Mouse (Mus musculus) ES-Bruce4 (cell line): Measurements from ENCODE around the gene Sh3tc1. TPM values are rescaled to one million over a fixed set of nuclear protein-coding genes. Genes with fewer than 3 reads are reported as not detected.

Source experiments
- H3K27ac ChIP-seq: 2 replicates; pipeline ENCODE4 v1.5.1; 2012; ENCODE audit warnings: low read length, inconsistent platforms; ENCODE audit not compliant: insufficient read depth
- H3K27me3 ChIP-seq: 2 replicates; pipeline ENCODE4 v1.6.1; 2012; ENCODE audit warnings: mild to moderate bottlenecking, low read length, inconsistent platforms; ENCODE audit not compliant: control insufficient read depth, poor library complexity, insufficient read depth, severe bottlenecking
- H3K36me3 ChIP-seq: 2 replicates; pipeline ENCODE4 v1.6.1; 2012; ENCODE audit warnings: inconsistent platforms, mild to moderate bottlenecking, low read length, moderate library complexity; ENCODE audit not compliant: control insufficient read depth, poor library complexity, insufficient read depth, severe bottlenecking
- H3K4me1 ChIP-seq: one replicate; pipeline ENCODE4 v1.8.1; 2011; ENCODE audit warnings: low read length; ENCODE audit not compliant: control insufficient read depth, insufficient read depth
- H3K4me3 ChIP-seq: 2 replicates; pipeline ENCODE4 v1.5.1; 2011; ENCODE audit warnings: low read depth, mild to moderate bottlenecking, low read length
- H3K9ac ChIP-seq: 2 replicates; pipeline ENCODE4 v1.6.1; 2012; ENCODE audit warnings: low read depth, mild to moderate bottlenecking, inconsistent platforms; ENCODE audit not compliant: poor library complexity, severe bottlenecking
- H3K9me3 ChIP-seq: replicated peaks from 2 replicates; pipeline ENCODE4 v1.6.1; 2012; ENCODE audit warnings: mild to moderate bottlenecking, low read length, inconsistent platforms; ENCODE audit not compliant: control insufficient read depth, poor library complexity, insufficient read depth, severe bottlenecking
- CTCF ChIP-seq: IDR thresholded peaks from one replicate; pipeline ENCODE4 v1.8.1; 2011; ENCODE audit warnings: low read depth, low read length
- EP300 ChIP-seq: IDR thresholded peaks from 2 replicates; pipeline ENCODE4 v1.6.1; 2011; ENCODE audit warnings: low read depth, low read length; ENCODE audit not compliant: insufficient read depth
- POLR2A ChIP-seq: IDR thresholded peaks from one replicate; pipeline ENCODE4 v1.8.1; 2011; ENCODE audit warnings: low read length; ENCODE audit not compliant: insufficient read depth
- polyA plus RNA-seq: library from polyadenylated mRNA; stranded (reverse); fragments of >200 nt; gene quantifications from 2 replicates; pipeline ENCODE4 v1.2.4, GENCODE M21; 2011; ENCODE audit warnings: low read depth; ENCODE audit not compliant: missing spikeins, insufficient read depth, insufficient read length

Sh3tc1 gene
- polyA plus RNA-seq, 1 experiment, result 3.6 TPM

DNA sequence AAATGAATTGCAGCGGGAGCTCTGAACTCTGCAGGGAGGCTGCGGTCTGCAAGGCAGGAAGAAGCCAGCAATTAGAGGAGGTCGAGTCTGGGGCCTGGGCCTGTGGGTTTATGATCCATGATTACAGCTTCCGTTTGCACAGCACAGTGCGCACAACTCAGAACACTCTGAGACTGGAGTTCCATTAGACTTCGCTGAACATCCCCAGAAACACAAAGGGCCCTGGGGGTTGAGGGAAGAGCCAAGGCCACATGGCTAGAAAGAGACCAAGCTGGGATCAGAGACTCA, 34.3 kb upstream of the Sh3tc1 start:
- no peaks in the 10 kb centered on the region for H3K36me3 ChIP-seq
- no peaks in the 10 kb centered on the region for H3K27me3 ChIP-seq
- peaks cover 10% of the 10 kb centered on the region for H3K4me1 ChIP-seq
- no peak overlapping the region for H3K4me3 ChIP-seq
- no peaks in the 10 kb centered on the region for H3K9me3 ChIP-seq
- H3K9ac ChIP-seq, result no peak overlapping the region
- no peak overlapping the region for H3K27ac ChIP-seq
- TF ChIP-seq EP300 (no peak), CTCF (no peak), POLR2A (no peak)

DNA sequence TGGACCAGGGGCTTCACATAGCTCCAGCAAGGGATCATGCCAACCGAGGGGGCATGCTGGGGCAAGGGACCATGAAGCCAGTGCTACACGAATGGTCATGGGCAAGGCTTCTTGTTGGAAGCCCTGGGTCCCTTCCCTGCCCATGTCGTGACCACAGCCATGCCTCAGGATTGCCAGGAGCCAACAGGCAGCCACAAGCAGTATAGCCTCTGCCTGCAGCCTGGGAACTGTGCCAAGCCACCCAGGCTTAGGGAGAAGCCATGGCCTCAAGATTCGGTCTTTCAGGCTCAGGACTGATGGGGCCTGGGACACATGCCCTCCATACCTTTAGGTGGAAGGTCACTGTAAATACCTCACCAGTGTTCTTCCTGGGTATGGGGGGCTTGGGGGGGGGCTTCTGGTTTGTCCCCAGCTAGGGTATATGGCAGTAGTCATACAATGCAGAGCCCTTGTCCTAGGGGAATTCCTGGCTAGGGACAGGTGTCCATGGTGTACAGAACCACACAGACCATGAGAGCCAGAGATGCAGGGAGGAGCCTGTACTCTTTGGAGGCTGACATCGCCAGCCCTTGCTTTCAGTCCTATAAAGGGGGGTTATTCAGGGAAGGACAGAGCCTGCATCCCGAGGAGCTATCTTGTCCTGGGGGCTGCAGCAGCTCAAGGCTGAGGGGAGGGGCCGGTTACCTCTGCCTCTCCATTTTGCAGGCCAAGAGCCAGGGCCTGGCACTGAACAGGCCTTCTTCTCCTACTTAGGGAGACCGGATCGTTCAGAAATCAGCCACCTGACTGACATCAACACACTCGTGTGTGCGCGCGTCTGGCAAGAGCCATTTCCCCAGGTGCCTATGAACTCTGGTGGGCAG, 33.7 kb upstream of the Sh3tc1 start:
- no peaks in the 10 kb centered on the region for H3K36me3 ChIP-seq
- H3K4me3 ChIP-seq, result no peak overlapping the region
- H3K4me1 ChIP-seq, result peaks cover 10% of the 10 kb centered on the region
- TF ChIP-seq EP300, result no peak
- H3K9ac ChIP-seq, result no peak overlapping the region
- no peak overlapping the region for H3K27ac ChIP-seq
- no peaks in the 10 kb centered on the region for H3K27me3 ChIP-seq
- no peaks in the 10 kb centered on the region for H3K9me3 ChIP-seq

DNA sequence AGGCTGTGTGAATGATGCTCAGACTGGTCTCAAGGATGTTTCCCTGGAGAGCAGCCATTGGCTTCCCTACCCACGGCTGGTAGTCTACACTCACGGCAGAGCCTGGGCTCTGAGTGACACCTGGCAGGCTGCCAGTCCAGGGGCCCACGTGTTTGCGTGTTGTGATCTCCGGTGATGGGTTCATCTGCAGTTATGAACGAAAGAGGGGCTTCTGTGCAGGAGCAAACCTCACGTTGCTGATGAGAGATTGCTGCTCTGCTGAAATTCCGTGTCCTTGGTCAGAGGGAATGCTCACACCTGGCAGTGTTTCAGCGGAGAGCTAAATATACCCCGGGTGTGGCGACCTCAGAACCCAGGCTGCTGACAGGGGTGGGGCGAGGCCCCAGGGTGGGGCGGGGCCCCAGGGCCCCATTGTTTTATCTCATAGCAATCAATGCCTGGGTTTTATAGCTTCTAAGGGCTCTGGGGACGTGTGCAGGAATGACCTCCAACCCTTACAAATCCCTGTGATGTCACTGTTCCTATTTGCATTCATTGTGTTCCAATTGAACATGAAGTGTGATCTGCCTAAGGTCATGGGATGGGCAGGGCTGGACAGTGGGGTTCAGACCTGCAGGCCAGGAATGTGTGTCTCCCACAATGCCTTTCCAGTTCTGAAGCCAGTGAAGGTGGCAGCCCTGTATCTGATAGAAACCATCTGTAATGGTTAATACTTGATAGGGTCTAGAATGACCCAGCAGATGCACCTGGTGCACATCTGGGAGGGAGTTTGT, 31.3 kb upstream of the Sh3tc1 start:
- Histone ChIP-seq H3K4me1 (peaks cover 10% of the 10 kb centered on the region), H3K27ac (peak overlapping the region; percentile 70), H3K4me3 (0 out of 2 replicates have a peak overlapping the region, but pooled peaks have one; percentile 1), H3K36me3 (no peaks in the 10 kb centered on the region), H3K9ac (no peak overlapping the region), H3K27me3 (no peaks in the 10 kb centered on the region), H3K9me3 (no peaks in the 10 kb centered on the region)
- TF ChIP-seq POLR2A (no peak), EP300 (peak; percentile 93)

DNA sequence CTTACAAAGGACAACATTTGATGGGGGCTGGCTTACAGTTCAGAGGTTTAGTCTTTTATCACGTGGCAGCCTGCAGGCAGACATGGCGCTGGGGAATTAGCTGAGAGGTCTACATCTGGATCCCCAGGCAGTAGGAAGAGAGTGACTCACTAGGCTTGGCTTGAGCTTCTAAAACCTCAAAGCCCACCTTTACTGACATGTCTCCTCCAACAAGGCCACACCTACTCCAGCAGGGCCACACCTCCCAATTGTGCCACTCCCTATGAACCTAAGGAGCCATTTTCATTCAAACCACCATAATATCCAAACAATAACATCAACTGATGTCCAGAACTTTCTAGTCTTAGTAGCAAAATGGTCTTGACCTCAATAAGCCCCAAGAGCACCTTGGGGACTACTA, 30.5 kb upstream of the Sh3tc1 start:
- Histone ChIP-seq H3K27ac (peak overlapping the region; percentile 54), H3K9me3 (no peaks in the 10 kb centered on the region), H3K4me3 (no peak overlapping the region), H3K9ac (no peak overlapping the region), H3K36me3 (no peaks in the 10 kb centered on the region), H3K27me3 (no peaks in the 10 kb centered on the region), H3K4me1 (peaks cover 10% of the 10 kb centered on the region)
- TF ChIP-seq EP300 (0 out of 2 replicates have a peak, but pooled peaks have one; percentile 5), POLR2A (no peak), CTCF (no peak)

DNA sequence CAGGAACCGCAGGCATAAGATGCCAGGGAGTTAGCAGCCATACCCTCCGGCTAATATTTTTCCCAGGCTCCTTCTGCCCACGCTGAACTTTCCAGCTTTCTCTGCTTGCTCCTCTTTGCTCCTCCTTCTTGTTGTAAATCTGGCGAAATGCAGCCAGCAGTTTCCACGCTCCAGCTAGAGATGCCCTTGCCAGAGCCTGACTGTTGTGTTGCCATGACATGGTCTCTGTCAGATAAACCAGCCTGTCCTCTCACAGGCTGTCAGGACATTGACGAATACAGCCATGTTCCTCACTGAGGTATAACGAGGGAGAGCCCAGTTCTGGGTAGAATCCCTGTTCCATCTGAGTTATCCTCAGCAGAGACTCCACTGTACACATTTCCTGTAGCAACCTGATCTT, 29.2 kb upstream of the Sh3tc1 start:
- H3K27ac ChIP-seq, result no peak overlapping the region

DNA sequence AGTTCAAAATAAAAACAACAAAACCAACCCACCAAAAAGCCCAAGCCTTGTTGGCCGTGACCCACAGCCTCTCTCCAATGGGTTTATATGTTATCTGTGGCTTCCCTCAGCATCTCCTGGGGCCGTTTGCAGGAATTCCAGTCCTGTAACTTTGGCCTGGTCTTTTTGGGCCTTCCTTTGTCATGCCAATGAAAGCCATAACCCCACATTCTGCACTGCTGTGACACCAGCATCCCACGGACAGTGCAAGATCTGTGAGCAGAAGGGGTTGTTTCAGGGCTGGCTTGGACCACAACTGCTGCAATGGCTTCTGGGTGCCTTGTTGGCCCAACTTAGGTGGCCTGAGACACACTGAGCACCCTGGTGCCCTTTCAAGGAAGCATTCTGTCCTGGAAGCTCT, 28.7 kb upstream of the Sh3tc1 start:
- no peak overlapping the region for H3K27ac ChIP-seq
- TF ChIP-seq POLR2A (no peak), EP300 (0 out of 2 replicates have a peak, but pooled peaks have one; percentile 8)
- H3K9ac ChIP-seq, result no peak overlapping the region
- H3K36me3 ChIP-seq, result no peaks in the 10 kb centered on the region
- H3K9me3 ChIP-seq, result no peaks in the 10 kb centered on the region
- peaks cover 6% of the 10 kb centered on the region for H3K4me1 ChIP-seq
- H3K27me3 ChIP-seq, result no peaks in the 10 kb centered on the region
- H3K4me3 ChIP-seq, result no peak overlapping the region

More for the DNA sequence above, 29.2 kb upstream of the Sh3tc1 start:
- Histone ChIP-seq H3K36me3 (no peaks in the 10 kb centered on the region), H3K9ac (no peak overlapping the region), H3K4me1 (peaks cover 6% of the 10 kb centered on the region), H3K9me3 (no peaks in the 10 kb centered on the region), H3K27me3 (no peaks in the 10 kb centered on the region), H3K4me3 (no peak overlapping the region)
- TF ChIP-seq POLR2A (no peak), EP300 (no peak), CTCF (no peak)
